Mouse (Mus musculus) CH12F3 (cell line): Measurements from ENCODE around the gene Nav3.
"Not testable (repeated sequence)": the region's sequence is repeated elsewhere in the genome, so short reads cannot be mapped to it uniquely, and the experiment has no call there.

Experiments
- in situ Hi-C: fragments of 300-500 bp; cut with MboI; formaldehyde crosslinking; loops from 2 replicates; pipeline ENCODE4 v1.14.3; 2020; ENCODE audit warnings: low sequenced_read_pairs

Nav3 gene

DNA sequence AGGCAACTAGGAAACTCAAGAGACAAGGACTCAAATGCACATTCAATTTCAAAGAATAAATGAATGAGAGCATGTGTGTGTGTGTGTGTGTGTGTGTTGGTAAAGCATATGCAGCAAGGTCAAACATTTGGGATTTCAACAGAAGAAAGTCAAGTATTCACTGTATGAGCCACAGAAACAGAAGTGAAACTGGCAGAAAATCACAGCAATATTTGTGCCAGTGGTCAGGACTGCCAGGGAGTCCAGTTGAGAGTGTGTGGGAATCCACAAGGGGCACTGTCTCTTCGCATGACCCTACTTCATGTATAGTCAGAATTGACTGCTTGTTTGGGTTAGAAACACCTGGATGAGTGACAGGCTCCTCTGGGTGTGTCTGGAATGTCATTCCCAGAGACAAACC lies 370.1 kb downstream of the Nav3 start:
- in situ Hi-C loops = no loop called here

GRCm38 (mm10) chr10:110085156-110085555 lies 370.8 kb downstream of the Nav3 start:
- in situ Hi-C loops = no loop called here

DNA sequence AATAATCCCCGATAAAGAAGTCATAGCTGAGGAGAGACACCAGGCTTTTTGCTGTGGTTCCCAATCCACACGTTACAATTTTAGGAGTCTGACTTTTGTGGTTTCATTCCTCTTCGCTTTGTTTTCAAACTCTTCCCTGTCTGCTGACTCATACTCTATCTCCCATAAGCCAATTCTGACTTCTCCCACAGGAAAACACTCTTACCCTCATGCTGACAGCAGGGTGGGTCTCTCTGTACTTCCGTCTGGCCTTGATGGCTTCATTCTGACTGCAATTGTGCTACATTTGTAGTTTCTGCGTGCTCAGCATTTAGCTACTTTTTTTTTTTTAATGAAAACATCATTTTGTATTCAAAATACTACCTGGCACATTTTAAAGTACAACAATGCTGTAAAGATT lies 379.4 kb downstream of the Nav3 start:
- in situ Hi-C loops = no loop called here

GRCm38 (mm10) chr10:110072355-110072754 lies 383.6 kb downstream of the Nav3 start:
- in situ Hi-C loops = no loop called here

DNA sequence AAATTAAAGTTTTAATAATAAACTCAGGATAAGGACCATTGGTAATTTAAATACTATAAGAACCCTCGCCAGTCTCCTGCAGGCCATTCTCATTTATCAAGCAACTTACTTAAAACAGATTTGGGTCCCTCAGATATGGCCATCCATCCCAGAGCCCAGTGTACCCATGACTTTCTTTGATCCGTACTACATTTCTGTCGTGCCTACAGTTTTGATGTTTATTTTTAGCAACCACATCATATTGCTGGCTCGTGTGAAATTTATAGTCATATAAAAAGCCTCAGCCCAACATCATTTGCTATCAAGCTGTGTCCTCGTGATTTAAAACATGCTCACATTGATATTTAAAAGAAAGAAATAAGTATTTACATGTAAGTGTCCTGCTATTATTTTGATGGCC lies 394.8 kb downstream of the Nav3 start:
- in situ Hi-C loops = no loop called here

DNA sequence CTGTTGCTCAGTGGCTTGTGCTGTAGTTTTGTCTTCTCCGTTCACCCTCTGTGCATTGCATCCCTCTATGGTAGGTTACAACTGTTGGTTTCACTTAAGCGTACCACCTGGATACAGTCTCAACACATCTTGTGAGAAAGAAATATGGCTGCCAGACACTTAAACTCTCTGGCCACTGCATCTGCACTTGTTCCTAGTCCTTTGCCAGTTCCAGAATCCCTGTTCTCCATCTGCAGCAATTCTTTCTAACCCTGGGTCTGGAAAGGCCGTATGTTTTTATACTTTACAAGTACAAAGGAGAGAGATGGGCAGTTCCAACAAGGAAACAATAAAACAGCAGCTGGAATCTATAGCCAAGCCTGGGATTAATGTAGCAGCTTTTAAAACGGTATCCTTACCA lies 418.5 kb downstream of the Nav3 start:
- in situ Hi-C loops = no loop called here

GRCm38 (mm10) chr10:110034582-110035099 lies 421.4 kb downstream of the Nav3 start:
- in situ Hi-C loops = no loop called here

DNA sequence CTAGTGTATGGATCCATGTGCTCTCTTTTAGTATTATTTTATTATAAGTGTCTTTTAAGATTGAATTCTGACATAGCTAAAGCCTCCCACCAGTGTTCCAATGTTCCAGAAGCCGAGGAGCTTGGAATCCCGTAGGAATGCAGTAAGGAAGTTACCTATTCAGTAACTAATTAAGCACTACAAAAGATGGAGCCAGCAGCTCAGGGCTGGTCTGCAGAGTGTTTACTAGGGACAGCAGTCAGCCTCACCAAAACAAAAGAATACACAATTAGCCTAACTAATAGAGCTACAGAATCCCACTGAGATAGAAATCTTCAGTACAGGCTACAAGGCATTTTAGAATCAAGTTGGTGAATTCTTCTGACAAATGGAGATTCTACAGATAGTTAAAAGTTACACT lies 431.1 kb downstream of the Nav3 start:
- in situ Hi-C loops = not testable (repeated sequence)

GRCm38 (mm10) chr10:110022100-110022499 lies 433.9 kb downstream of the Nav3 start:
- in situ Hi-C loops = no loop called here

DNA sequence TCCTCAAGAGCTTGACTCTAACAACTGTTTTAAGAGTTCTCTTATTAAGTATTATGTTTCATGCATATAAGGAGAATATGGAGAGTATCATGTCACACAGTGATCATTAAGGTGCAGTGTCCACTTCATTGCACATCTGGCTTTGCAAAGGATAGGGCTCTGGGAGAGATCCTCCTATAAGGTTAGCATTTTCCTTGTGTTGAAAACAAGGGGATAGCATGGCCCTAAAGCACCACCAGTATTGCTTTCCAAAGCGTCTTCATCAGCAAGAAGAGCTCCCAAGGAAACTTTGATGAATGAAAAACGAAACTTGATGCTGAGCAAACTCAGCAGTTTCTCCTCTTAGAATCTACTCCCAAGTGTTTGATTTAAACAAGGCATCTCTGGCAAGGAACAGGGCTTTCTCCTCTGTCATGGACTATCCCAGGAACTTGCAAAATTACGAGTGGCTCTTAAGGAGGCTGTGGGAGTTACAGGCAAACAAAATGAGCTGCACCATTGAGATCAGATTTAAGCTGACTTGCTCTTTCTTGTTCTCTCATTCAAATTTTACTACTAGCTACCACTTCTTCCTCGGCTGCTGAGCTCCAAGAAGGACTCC lies 436.6 kb downstream of the Nav3 start:
- in situ Hi-C loops = no loop called here

DNA sequence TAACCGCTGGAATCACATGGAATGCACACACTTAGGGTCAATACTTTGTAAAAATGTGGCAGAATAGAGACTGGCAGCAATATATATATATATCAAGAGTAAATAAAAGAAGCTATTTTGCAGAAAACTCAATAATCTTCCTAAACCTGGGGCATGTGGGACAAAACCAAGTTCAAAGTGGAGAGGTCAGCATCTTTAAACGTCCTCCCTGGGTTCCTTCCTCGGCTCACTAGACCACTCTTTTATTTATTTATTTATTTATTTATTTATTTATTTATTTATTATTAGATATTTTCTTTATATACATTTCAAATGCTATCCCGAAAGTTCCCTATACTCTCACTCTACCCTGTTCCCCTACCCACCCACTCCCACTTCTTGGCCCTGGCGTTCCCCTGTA lies 454.7 kb downstream of the Nav3 start:
- in situ Hi-C loops = not testable (repeated sequence)

- in situ Hi-C loops = no loop called here
Measured at GRCm38 (mm10) chr10:110000755-110001247, 455.2 kb downstream of the Nav3 start.

GRCm38 (mm10) chr10:109999904-110000303 lies 456.1 kb downstream of the Nav3 start:
- in situ Hi-C loops = no loop called here

GRCm38 (mm10) chr10:109994302-109994701 lies 461.7 kb downstream of the Nav3 start:
- in situ Hi-C loops = no loop called here

DNA sequence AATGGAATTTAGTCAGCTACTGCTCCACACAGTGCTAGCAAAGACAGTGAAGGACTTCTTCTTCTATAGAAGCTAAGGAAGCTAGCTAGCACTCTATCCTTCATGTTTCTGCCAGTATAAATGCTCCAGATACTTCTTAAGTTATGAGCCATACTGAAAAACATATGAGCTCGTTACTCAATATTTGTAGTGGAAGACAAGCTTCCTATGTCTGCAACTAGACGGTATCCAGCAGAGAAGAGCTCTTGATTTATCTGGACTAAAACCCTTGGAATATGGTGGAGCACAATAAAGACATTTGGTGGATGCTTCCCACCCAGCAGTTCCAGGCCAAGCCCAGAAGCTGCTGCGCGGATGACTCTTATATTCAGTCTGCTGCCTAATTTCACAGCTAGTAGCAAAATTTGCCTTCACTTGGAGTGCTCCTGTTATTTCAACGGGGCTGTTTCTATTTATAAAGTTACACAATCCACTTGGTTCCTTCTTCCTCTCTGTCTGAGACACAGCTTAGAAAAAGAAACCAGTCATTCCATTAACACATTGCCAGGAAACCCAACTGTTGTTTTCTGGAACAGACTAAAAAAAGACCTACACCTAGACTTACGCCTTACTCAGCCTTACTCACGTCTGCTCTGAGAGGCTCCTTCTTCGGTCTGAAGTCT lies 470.0 kb downstream of the Nav3 start:
- in situ Hi-C loops = no loop called here

- in situ Hi-C loops = no loop called here
Measured at GRCm38 (mm10) chr10:109976351-109976750, 479.7 kb downstream of the Nav3 start.

- in situ Hi-C loops = no loop called here
Measured at GRCm38 (mm10) chr10:109974177-109974576, 481.8 kb downstream of the Nav3 start.

DNA sequence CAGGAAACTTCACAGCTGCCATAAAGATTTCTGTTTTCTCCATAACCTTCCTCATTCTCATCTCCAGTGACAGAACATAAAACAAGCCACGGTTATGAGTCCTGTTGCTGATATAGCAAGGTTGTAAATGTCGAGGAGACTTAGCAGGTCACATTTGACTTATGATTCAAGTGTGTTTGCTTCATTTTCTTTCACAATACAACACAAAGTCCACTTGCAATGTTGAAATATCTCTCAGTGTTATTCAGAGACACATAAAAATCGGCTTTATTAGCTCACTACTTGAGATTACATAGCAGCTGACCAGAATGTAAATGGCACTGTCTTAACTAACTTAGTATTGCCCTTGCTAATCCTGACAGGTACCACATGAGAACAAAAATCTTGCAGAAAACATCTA lies 482.5 kb downstream of the Nav3 start:
- in situ Hi-C loops = no loop called here

DNA sequence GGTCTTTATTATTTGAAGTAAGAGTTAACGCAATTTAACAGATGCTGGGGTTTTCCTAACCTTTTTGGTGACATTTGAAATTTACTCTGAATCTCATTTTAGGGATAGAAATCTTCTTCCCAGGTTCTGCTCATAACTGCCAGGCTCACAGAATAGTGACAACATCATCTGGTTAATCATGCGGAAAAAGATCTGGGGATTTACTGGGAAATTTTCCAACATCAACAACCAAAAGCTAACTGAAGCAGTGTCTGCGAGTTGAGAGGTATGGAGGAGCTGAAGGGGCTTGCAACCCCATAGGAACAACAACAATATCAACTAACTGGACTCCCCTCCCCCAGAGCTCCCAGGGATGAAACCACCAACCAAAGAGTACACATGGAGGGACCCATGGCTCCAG lies 505.7 kb downstream of the Nav3 start:
- in situ Hi-C loops = no loop called here

DNA sequence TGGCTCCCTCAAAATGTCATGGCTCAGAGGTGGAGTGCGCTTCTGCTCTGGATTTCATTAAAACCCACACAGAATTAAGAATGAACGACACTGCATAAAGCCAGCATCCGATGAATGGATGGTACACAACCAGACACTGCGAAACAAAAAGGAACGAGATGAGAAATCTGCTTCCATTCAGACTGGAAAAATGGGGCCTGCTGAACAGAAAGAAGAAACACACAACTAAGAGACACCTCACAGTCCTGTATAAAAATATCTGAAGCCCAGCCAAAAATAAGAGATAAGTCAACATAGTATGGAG lies 526.7 kb downstream of the Nav3 start:
- in situ Hi-C loops = no loop called here

DNA sequence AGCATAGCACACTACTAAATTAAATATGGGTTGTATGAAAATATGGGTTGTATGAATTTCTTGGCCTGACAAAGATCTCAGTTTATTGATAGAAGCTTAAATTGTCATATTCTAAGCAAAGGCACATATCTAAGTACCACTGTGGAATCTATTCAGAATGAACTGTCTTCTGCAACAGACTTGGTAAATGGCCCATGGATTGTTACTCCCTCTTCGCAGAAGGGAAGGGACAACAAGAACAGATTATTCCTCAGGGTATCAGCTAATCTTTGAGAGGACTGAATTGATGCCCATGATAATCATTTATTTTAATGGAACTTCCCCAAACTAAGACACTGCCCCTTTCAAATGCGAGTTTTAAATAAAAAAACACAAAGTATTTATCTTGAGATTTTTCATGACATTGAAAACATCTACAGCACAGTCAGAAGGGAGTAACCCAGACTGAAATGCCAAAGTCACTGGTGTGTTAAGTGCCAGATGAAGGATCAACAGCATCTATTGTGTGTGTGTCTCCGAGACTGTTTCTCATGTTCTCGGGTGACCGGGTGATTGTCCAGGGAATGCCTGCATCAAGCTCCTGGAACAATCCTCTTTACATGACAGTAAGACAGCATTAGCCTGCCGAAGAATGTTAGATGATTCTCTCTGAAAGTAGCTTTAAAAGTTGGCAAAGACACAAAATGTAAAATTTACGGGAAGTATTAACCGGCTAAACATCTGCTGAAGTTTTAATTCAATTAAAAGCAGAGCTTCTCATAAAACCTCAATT lies 527.3 kb downstream of the Nav3 start:
- in situ Hi-C loops = no loop called here

DNA sequence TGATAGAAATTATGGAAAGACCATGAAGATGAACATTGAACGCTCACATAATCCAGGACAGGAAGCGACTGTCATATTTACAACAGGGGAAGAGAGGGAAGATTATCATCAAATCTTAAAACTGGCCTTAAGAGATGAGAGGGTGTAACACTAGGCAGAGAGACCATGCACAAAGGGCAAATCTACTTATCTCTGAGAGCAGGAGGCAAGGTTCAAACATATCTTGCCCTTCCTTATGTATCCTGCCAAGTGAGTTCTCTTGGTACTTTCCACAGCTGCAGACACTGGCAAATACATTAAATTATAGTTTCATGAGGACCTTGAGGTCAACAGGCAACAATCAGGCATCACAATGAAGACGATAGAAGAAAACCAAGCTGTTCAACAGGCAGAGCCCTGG lies 529.9 kb downstream of the Nav3 start:
- in situ Hi-C loops = no loop called here
